Mouse (Mus musculus): ENCODE measurements at regions not wholly inside any gene's neighbourhood (a gene's known extent, or its start where the extent isn't known, plus 50 kb on each side); places are given as distances from the start of the nearest gene placed in this dataset.

GRCm38 (mm10) chr11:57949067-57949466 lies 59.8 kb upstream of the Larp1 start:
- Histone ChIP-seq H3K4me2 (ENCODE audit: low read depth) (no peak overlapping the region), H3K36me3 (ENCODE audit: control insufficient read depth, insufficient read depth) (no peaks in the 10 kb centered on the region), H3ac (ENCODE audit: control insufficient read depth, insufficient read length) (no peak overlapping the region), H3K79me2 (ENCODE audit: control insufficient read depth, insufficient read depth) (no peaks in the 10 kb centered on the region), H3K27me3 (ENCODE audit: control insufficient read depth, insufficient read depth, insufficient read length) (no peaks in the 10 kb centered on the region), H3K4me3 (no peak overlapping the region)
- TF ChIP-seq TCF12 (IDR thresholded peaks at IDR 0.05; ENCODE audit: insufficient read depth, poor library complexity, severe bottlenecking) = no peak
- no peak for TF ChIP-seq E2F4 (IDR thresholded peaks at IDR 0.05; ENCODE audit: insufficient read depth)
- TF ChIP-seq MYOG (IDR thresholded peaks at IDR 0.05; ENCODE audit: control insufficient read depth in 1 of 3, insufficient read depth in 1 of 3, insufficient read length in 2 of 3, low read depth in 2 of 3) = no peak
- no peak for TF ChIP-seq POLR2AphosphoS2 (IDR thresholded peaks at IDR 0.05; ENCODE audit: insufficient read length, low read depth)
- no peak for TF ChIP-seq MYOD1 (IDR thresholded peaks at IDR 0.05; ENCODE audit: control insufficient read depth in 1 of 3, insufficient read length in 2 of 3, low read depth in 2 of 3)

- H3K36me3 ChIP-seq (ENCODE audit: control insufficient read depth, insufficient read depth) = no peaks in the 10 kb centered on the region
- H3K4me3 ChIP-seq = no peak overlapping the region
- H3K27me3 ChIP-seq (ENCODE audit: control insufficient read depth, insufficient read depth, insufficient read length) = no peaks in the 10 kb centered on the region
- H3ac ChIP-seq (ENCODE audit: control insufficient read depth, insufficient read length) = no peak overlapping the region
- no peaks in the 10 kb centered on the region for H3K79me2 ChIP-seq (ENCODE audit: control insufficient read depth, insufficient read depth)
- no peak overlapping the region for H3K4me2 ChIP-seq (ENCODE audit: low read depth)
- no peak for TF ChIP-seq SRF (IDR thresholded peaks at IDR 0.05; ENCODE audit: control insufficient read depth, insufficient read length, low read depth)
- TF ChIP-seq CEBPB (IDR thresholded peaks at IDR 0.05; ENCODE audit: insufficient read depth, poor library complexity, severe bottlenecking) = no peak
- no peak for TF ChIP-seq REST (IDR thresholded peaks at IDR 0.05; ENCODE audit: insufficient read depth, insufficient read length)
- TF ChIP-seq POLR2A (IDR thresholded peaks at IDR 0.05; ENCODE audit: insufficient read length, low read depth) = no peak
- no peak for TF ChIP-seq POLR2AphosphoS2 (IDR thresholded peaks at IDR 0.05; ENCODE audit: insufficient read length, low read depth)
- TF ChIP-seq MAX (IDR thresholded peaks at IDR 0.05; ENCODE audit: low read depth) = no peak
- TF ChIP-seq E2F4 (IDR thresholded peaks at IDR 0.05; ENCODE audit: insufficient read depth) = no peak
- TF ChIP-seq MYOD1 (IDR thresholded peaks at IDR 0.05; ENCODE audit: control insufficient read depth in 1 of 3, insufficient read length in 2 of 3, low read depth in 2 of 3) = no peak
- no peak for TF ChIP-seq TCF3 (IDR thresholded peaks at IDR 0.05; ENCODE audit: insufficient read length, low read depth)
- TF ChIP-seq USF1 (IDR thresholded peaks at IDR 0.05; ENCODE audit: low read depth) = no peak
- TF ChIP-seq MYOG (IDR thresholded peaks at IDR 0.05; ENCODE audit: control insufficient read depth in 1 of 3, insufficient read depth in 1 of 3, insufficient read length in 2 of 3, low read depth in 2 of 3) = no peak
- no peak for TF ChIP-seq TCF12 (IDR thresholded peaks at IDR 0.05; ENCODE audit: insufficient read depth, poor library complexity, severe bottlenecking)
These were observed 61.5 kb upstream of the Larp1 start for GRCm38 (mm10) chr11:57947347-57947746.

DNA sequence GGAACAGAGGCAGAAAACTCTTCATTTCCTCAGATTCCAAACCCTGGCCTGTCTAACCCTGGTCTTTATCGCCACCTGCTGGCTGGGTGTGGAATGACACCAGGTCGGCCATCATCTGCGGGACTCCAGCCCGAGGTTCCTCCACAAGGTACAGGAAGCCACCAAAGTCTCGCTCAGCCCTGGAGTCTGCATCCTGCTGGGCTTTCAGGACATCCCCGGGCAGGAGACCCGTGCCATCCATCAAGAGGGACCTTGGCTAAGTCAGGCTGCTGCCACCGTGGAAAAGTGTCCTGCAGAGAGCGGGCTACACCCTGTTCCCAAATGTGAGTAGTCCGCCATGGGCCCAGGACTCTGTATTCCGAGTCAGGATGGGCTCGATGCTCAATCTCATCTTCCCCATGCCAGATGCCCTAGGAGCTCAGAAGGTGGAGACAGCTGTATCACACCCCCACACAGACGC lies 74.4 kb upstream of the Larp1 start:
- Histone ChIP-seq H3K4me3 (no peak overlapping the region), H3K36me3 (ENCODE audit: control insufficient read depth, insufficient read depth) (no peaks in the 10 kb centered on the region), H3K27me3 (ENCODE audit: control insufficient read depth, insufficient read depth, insufficient read length) (no peaks in the 10 kb centered on the region), H3K79me2 (ENCODE audit: control insufficient read depth, insufficient read depth) (no peaks in the 10 kb centered on the region), H3K4me2 (ENCODE audit: low read depth) (peak overlapping the region; percentile 56), H3ac (ENCODE audit: control insufficient read depth, insufficient read length) (no peak overlapping the region)
- TF ChIP-seq E2F4 (IDR thresholded peaks at IDR 0.05; ENCODE audit: insufficient read depth) (no peak), MAX (IDR thresholded peaks at IDR 0.05; ENCODE audit: low read depth) (no peak), POLR2A (IDR thresholded peaks at IDR 0.05; ENCODE audit: insufficient read length, low read depth) (no peak), MYOD1 (IDR thresholded peaks at IDR 0.05; ENCODE audit: control insufficient read depth in 1 of 3, insufficient read length in 2 of 3, low read depth in 2 of 3) (no peak), CEBPB (IDR thresholded peaks at IDR 0.05; ENCODE audit: insufficient read depth, poor library complexity, severe bottlenecking) (no peak), MYOG (IDR thresholded peaks at IDR 0.05; ENCODE audit: control insufficient read depth in 1 of 3, insufficient read depth in 1 of 3, insufficient read length in 2 of 3, low read depth in 2 of 3) (no peak), REST (IDR thresholded peaks at IDR 0.05; ENCODE audit: insufficient read depth, insufficient read length) (no peak), TCF12 (IDR thresholded peaks at IDR 0.05; ENCODE audit: insufficient read depth, poor library complexity, severe bottlenecking) (no peak), TCF3 (IDR thresholded peaks at IDR 0.05; ENCODE audit: insufficient read length, low read depth) (no peak), USF1 (IDR thresholded peaks at IDR 0.05; ENCODE audit: low read depth) (no peak), SRF (IDR thresholded peaks at IDR 0.05; ENCODE audit: control insufficient read depth, insufficient read length, low read depth) (no peak), POLR2AphosphoS2 (IDR thresholded peaks at IDR 0.05; ENCODE audit: insufficient read length, low read depth) (no peak)

- no peak for TF ChIP-seq USF1 (IDR thresholded peaks at IDR 0.05; ENCODE audit: low read depth)
- no peak overlapping the region for H3ac ChIP-seq (ENCODE audit: control insufficient read depth, insufficient read length)
- H3K4me3 ChIP-seq = no peak overlapping the region
- no peaks in the 10 kb centered on the region for H3K79me2 ChIP-seq (ENCODE audit: control insufficient read depth, insufficient read depth)
- no peaks in the 10 kb centered on the region for H3K27me3 ChIP-seq (ENCODE audit: control insufficient read depth, insufficient read depth, insufficient read length)
- H3K36me3 ChIP-seq (ENCODE audit: control insufficient read depth, insufficient read depth) = no peaks in the 10 kb centered on the region
- H3K4me2 ChIP-seq (ENCODE audit: low read depth) = no peak overlapping the region
These were observed 75.8 kb upstream of the Larp1 start for GRCm38 (mm10) chr11:57933065-57933464.

DNA sequence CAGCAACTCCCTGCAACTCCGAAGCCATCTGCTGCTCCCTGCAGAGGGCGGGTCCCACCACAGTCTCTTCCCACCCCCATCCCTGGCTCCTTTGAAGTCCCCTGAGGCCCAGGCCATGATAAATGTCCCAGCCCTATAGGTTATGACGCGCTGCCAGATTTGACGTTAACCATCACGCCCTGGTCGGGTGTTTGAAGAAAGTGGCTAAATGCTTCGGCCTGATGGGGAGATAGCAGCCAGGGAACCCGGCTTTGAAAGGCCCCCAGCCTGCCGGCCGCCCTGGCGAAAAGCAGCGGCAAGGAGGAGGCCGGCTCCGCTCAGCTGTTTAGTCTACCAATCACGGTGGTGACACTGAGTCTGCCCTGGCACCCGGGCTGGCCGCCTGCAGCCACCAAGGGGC lies 79.4 kb upstream of the Larp1 start:
- H3K4me3 ChIP-seq = no peak overlapping the region
- TF ChIP-seq POLR2AphosphoS2 (IDR thresholded peaks at IDR 0.05; ENCODE audit: insufficient read length, low read depth) = no peak
- TF ChIP-seq SRF (IDR thresholded peaks at IDR 0.05; ENCODE audit: control insufficient read depth, insufficient read length, low read depth) = no peak
- no peak for TF ChIP-seq USF1 (IDR thresholded peaks at IDR 0.05; ENCODE audit: low read depth)
- TF ChIP-seq TCF12 (IDR thresholded peaks at IDR 0.05; ENCODE audit: insufficient read depth, poor library complexity, severe bottlenecking) = no peak
- TF ChIP-seq CEBPB (IDR thresholded peaks at IDR 0.05; ENCODE audit: insufficient read depth, poor library complexity, severe bottlenecking) = no peak
- TF ChIP-seq MYOG (IDR thresholded peaks at IDR 0.05; ENCODE audit: control insufficient read depth in 1 of 3, insufficient read depth in 1 of 3, insufficient read length in 2 of 3, low read depth in 2 of 3) = no peak
- TF ChIP-seq TCF3 (IDR thresholded peaks at IDR 0.05; ENCODE audit: insufficient read length, low read depth) = no peak
- TF ChIP-seq REST (IDR thresholded peaks at IDR 0.05; ENCODE audit: insufficient read depth, insufficient read length) = no peak
- no peak for TF ChIP-seq POLR2A (IDR thresholded peaks at IDR 0.05; ENCODE audit: insufficient read length, low read depth)
- TF ChIP-seq E2F4 (IDR thresholded peaks at IDR 0.05; ENCODE audit: insufficient read depth) = no peak
- TF ChIP-seq MYOD1 (IDR thresholded peaks at IDR 0.05; ENCODE audit: control insufficient read depth in 1 of 3, insufficient read length in 2 of 3, low read depth in 2 of 3) = no peak
- no peak for TF ChIP-seq MAX (IDR thresholded peaks at IDR 0.05; ENCODE audit: low read depth)
- no peaks in the 10 kb centered on the region for H3K27me3 ChIP-seq (ENCODE audit: control insufficient read depth, insufficient read depth, insufficient read length)
- no peak overlapping the region for H3ac ChIP-seq (ENCODE audit: control insufficient read depth, insufficient read length)
- no peak overlapping the region for H3K4me2 ChIP-seq (ENCODE audit: low read depth)
- no peaks in the 10 kb centered on the region for H3K79me2 ChIP-seq (ENCODE audit: control insufficient read depth, insufficient read depth)
- H3K36me3 ChIP-seq (ENCODE audit: control insufficient read depth, insufficient read depth) = no peaks in the 10 kb centered on the region
